Mouse (Mus musculus) heart, embryonic 14.5 days (tissue): ENCODE data around the gene Tatdn2. TPM values are rescaled to one million over a fixed set of nuclear protein-coding genes. Genes with fewer than 3 reads are reported as not detected.
"Not testable (repeated sequence)": the region's sequence is repeated elsewhere in the genome, so short reads cannot be mapped to it uniquely, and the experiment has no call there.

Experiments used
- ATAC-seq: fragments of 200-750 bp; cut with Nextera tagmentation; 2 replicates; pipeline ENCODE4 v1.8.0; 2017; ENCODE audit warnings: low read depth, moderate TSS enrichment; ENCODE audit not compliant: insufficient number of reproducible peaks, insufficient read depth, low FRiP score
- H3K27ac ChIP-seq, 2 experiments: fragments of 200-500 bp in 1 of 2; fragments of 300-500 bp in 1 of 2; sonication (generic) in 1 of 2; replicated peaks in 1 of 2; 2 replicates each; pipeline ENCODE4 v1.5.1; 2012 to 2014; ENCODE audit warnings: low read depth in 2 of 2, low read length in 2 of 2, control low read depth in 1 of 2, mild to moderate bottlenecking in 1 of 2, mixed read lengths in 1 of 2; ENCODE audit not compliant: control insufficient read depth in 1 of 2, insufficient read depth in 1 of 2
- H3K27me3 ChIP-seq: fragments of 300-500 bp; sonication (generic); 2 replicates; pipeline ENCODE4 v1.6.1; 2014; ENCODE audit warnings: mild to moderate bottlenecking, low read length, control low read depth; ENCODE audit not compliant: control insufficient read depth, insufficient read depth
- H3K36me3 ChIP-seq: fragments of 300-500 bp; sonication (generic); 2 replicates; pipeline ENCODE4 v1.6.1; 2014; ENCODE audit warnings: mild to moderate bottlenecking, control low read depth, low read length, mixed read lengths; ENCODE audit not compliant: control insufficient read depth, insufficient read depth
- H3K4me1 ChIP-seq, 2 experiments: fragments of 200-500 bp in 1 of 2; fragments of 300-500 bp in 1 of 2; sonication (generic) in 1 of 2; 2 replicates each; pipeline ENCODE4 v1.6.1; 2012 to 2014; ENCODE audit warnings: low read length in 2 of 2, control low read depth in 1 of 2, mixed read lengths in 1 of 2; ENCODE audit not compliant: control insufficient read depth in 2 of 2, insufficient read depth in 2 of 2
- H3K4me2 ChIP-seq: fragments of 300-500 bp; sonication (generic); 2 replicates; pipeline ENCODE4 v1.6.1; 2014; ENCODE audit warnings: mild to moderate bottlenecking, low read length
- H3K4me3 ChIP-seq, 2 experiments: fragments of 200-500 bp in 1 of 2; fragments of 300-500 bp in 1 of 2; sonication (generic) in 1 of 2; 2 replicates each; pipeline ENCODE4 v1.5.1; 2012 to 2014; ENCODE audit warnings: low read length in 2 of 2, mild to moderate bottlenecking in 2 of 2, control low read depth in 1 of 2, low read depth in 1 of 2, moderate library complexity in 1 of 2; ENCODE audit not compliant: control insufficient read depth in 1 of 2, insufficient read depth in 1 of 2
- H3K9ac ChIP-seq: fragments of 300-500 bp; sonication (generic); 2 replicates; pipeline ENCODE4 v1.6.1; 2014; ENCODE audit warnings: mild to moderate bottlenecking, low read length
- H3K9me3 ChIP-seq: fragments of 300-500 bp; sonication (generic); 2 replicates; pipeline ENCODE4 v1.6.1; 2016; ENCODE audit warnings: low read length, control low read depth; ENCODE audit not compliant: control insufficient read depth
- WGBS: fragments of 180-500 bp; shearing (Covaris S2); extraction: QIAGEN DNeasy Blood & Tissue Kit; methylation state at CpG from one replicate; pipeline ENCODE4 v1.1.7; 2014; 5-methylcytosine and 5-hydroxymethylcytosine counted together
- polyA plus RNA-seq: library from polyadenylated mRNA; unstranded; fragments of >200 nt; fragmentation: Nextera tagmentation; extraction: Ambion mirVana; gene quantifications from 2 replicates; pipeline ENCODE4 v1.2.1, GENCODE M21; 2014

Gene Tatdn2
- polyA plus RNA-seq, 1 experiment from 2014 or later: 0.93 TPM

- ATAC-seq: no peak
- H3K4me3 ChIP-seq: peak overlapping the region in 1 of 2 experiments; percentile 95; a peak in 1 of 4 replicates
- H3K27ac ChIP-seq: peak overlapping the region; percentile 74 to 95
- peaks cover 28% of the 10 kb centered on the region for H3K36me3 ChIP-seq
- peak overlapping the region; percentile 61 for H3K9ac ChIP-seq
- 40% methylated on average over 4 of the region's 4 CpGs for WGBS
- H3K4me2 ChIP-seq: peak overlapping the region; percentile 97
- no peaks in the 10 kb centered on the region for H3K9me3 ChIP-seq
- peaks cover 14 to 28% of the 10 kb centered on the region in 2 experiments for H3K4me1 ChIP-seq
- no peaks in the 10 kb centered on the region for H3K27me3 ChIP-seq
These were observed 989 bp upstream of the Tatdn2 start for GRCm38 (mm10) chr6:113695766-113696355.

GRCm38 (mm10) chr6:113697222-113698205 is 664 bp downstream of the Tatdn2 start:
- Histone ChIP-seq H3K9ac (peak overlapping the region; percentile 92), H3K36me3 (peaks cover 45% of the 10 kb centered on the region), H3K4me3 (peak overlapping the region; percentile 79 to 95), H3K4me2 (peak overlapping the region; percentile 97), H3K27me3 (no peaks in the 10 kb centered on the region), H3K9me3 (no peaks in the 10 kb centered on the region), H3K27ac (peak overlapping the region; percentile 89 to 95), H3K4me1 (peaks cover 11 to 22% of the 10 kb centered on the region in 2 experiments)
- no peak for ATAC-seq
- under 1% methylated on average over 103 of the region's 113 CpGs for WGBS

GRCm38 (mm10) chr6:113712718-113713117 is 15.9 kb downstream of the Tatdn2 start:
- 82% methylated on average over 3 of the region's 3 CpGs for WGBS
- peaks cover 97% of the 10 kb centered on the region for H3K36me3 ChIP-seq
- ATAC-seq: no peak
- H3K4me3 ChIP-seq: no peak overlapping the region
- H3K9ac ChIP-seq: no peak overlapping the region
- H3K27ac ChIP-seq: no peak overlapping the region
- no peaks in the 10 kb centered on the region for H3K4me1 ChIP-seq
- H3K9me3 ChIP-seq: no peaks in the 10 kb centered on the region
- H3K27me3 ChIP-seq: no peaks in the 10 kb centered on the region
- no peak overlapping the region for H3K4me2 ChIP-seq

GRCm38 (mm10) chr6:113713389-113713788 is 16.5 kb downstream of the Tatdn2 start:
- not testable (repeated sequence) for H3K27ac ChIP-seq, H3K9me3 ChIP-seq, H3K4me2 ChIP-seq, H3K27me3 ChIP-seq, ATAC-seq, H3K4me3 ChIP-seq, H3K9ac ChIP-seq, H3K4me1 ChIP-seq
- 97% methylated on average over 5 of the region's 5 CpGs for WGBS
- peaks cover 96% of the 10 kb centered on the region for H3K36me3 ChIP-seq

- Histone ChIP-seq H3K27me3 (no peaks in the 10 kb centered on the region), H3K4me3 (no peak overlapping the region), H3K4me1 (no peaks in the 10 kb centered on the region), H3K27ac (no peak overlapping the region), H3K9ac (no peak overlapping the region), H3K4me2 (no peak overlapping the region), H3K36me3 (peaks cover 96% of the 10 kb centered on the region), H3K9me3 (no peaks in the 10 kb centered on the region)
- WGBS: 86% methylated on average over 2 of the region's 2 CpGs
- ATAC-seq: no peak
These were observed 17.4 kb downstream of the Tatdn2 start for GRCm38 (mm10) chr6:113714276-113714675.

- peaks cover 96% of the 10 kb centered on the region for H3K36me3 ChIP-seq
- H3K4me1 ChIP-seq: no peaks in the 10 kb centered on the region
- no peaks in the 10 kb centered on the region for H3K9me3 ChIP-seq
- no peak overlapping the region for H3K4me3 ChIP-seq
- 89% methylated on average over 1 of the region's 1 CpGs for WGBS
- H3K27ac ChIP-seq: no peak overlapping the region
- no peak overlapping the region for H3K4me2 ChIP-seq
- no peaks in the 10 kb centered on the region for H3K27me3 ChIP-seq
- ATAC-seq: no peak
- H3K9ac ChIP-seq: no peak overlapping the region
These were observed 17.9 kb downstream of the Tatdn2 start for GRCm38 (mm10) chr6:113714797-113715196.

GRCm38 (mm10) chr6:113717541-113717940 is 20.7 kb downstream of the Tatdn2 start:
- WGBS: 92% methylated on average over 3 of the region's 3 CpGs
- H3K36me3 ChIP-seq: peaks cover 93% of the 10 kb centered on the region

More at GRCm38 (mm10) chr6:113717541-113717940, 20.7 kb downstream of the Tatdn2 start:
- no peaks in the 10 kb centered on the region for H3K9me3 ChIP-seq
- H3K27ac ChIP-seq: no peak overlapping the region
- H3K4me3 ChIP-seq: no peak overlapping the region
- no peak overlapping the region for H3K4me2 ChIP-seq
- H3K9ac ChIP-seq: no peak overlapping the region
- no peaks in the 10 kb centered on the region for H3K27me3 ChIP-seq
- no peaks in the 10 kb centered on the region for H3K4me1 ChIP-seq
- no peak for ATAC-seq
